Mouse (Mus musculus) left cerebral cortex, postnatal 4 days (tissue): ENCODE results near the gene Ndufb4. TPM values are rescaled to one million over a fixed set of nuclear protein-coding genes. Genes with fewer than 3 reads are reported as not detected.
"Not testable (repeated sequence)": the region's sequence is repeated elsewhere in the genome, so short reads cannot be mapped to it uniquely, and the experiment has no call there.

ENCODE experiments used
- DNase-seq: peaks from one replicate; pipeline ENCODE4 v3.0.0-alpha.2; 2022
- intact Hi-C: fragments of 180-260 bp; cut with DNase I; formaldehyde crosslinking; loops from one replicate; pipeline ENCODE4 v1.15.1; 2025
- total RNA-seq, 2 experiments: library from RNA; stranded (reverse); gene quantifications; 2 replicates each; pipeline ENCODE4 v1.2.3; 2021

Gene Ndufb4
- total RNA-seq, 2 experiments from 2014 or later, result 64.8 to 76.0 TPM

DNA sequence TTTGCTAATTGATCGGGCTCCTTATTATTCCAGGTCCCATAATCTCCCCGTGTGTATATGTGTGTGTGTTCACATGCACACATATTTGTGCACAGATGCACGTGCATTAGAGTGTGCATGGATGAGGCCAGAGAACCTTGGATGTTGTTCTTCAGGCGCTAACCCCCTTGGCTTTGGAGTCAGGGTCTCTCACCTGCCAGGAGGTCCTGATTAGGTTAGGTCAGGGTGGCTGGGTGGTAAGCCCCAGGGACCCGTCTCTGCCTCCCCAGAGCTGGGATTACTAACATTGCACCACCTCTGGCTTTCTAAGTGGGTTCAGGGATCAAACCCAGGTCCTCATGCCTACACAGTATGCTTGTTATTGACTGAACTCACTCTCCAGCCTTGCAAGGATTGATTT is 9.8 kb downstream of the Ndufb4 start:
- intact Hi-C loops, result no loop called here
- no peak for DNase-seq

- intact Hi-C loops, DNase-seq: not testable (repeated sequence)
Measured at GRCm38 (mm10) chr16:37640522-37640921, 13.7 kb downstream of the Ndufb4 start.

- no peak for DNase-seq
- intact Hi-C loops, result no loop called here
Measured at GRCm38 (mm10) chr16:37637802-37638201, 16.5 kb downstream of the Ndufb4 start.

DNA sequence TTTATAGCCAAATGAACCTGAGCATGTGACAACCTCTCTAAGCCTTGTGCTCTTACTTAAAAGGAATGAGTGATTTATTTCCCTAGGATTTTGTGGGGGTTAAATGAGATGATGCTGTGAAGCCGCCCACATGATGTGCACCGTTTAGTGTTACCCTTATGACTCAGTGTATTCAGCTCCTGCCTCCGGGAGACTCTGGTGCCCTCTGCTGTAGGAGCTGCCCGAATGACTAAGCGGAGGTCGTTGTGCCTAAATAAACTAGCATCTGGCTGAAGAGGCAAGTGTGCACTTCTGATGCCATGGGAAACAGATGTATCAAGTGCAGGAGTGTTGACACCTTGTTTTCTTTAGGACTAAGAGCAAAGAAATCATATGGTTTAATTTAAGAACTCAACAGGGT is 18.1 kb downstream of the Ndufb4 start:
- DNase-seq, result no peak
- intact Hi-C loops, result no loop called here

DNA sequence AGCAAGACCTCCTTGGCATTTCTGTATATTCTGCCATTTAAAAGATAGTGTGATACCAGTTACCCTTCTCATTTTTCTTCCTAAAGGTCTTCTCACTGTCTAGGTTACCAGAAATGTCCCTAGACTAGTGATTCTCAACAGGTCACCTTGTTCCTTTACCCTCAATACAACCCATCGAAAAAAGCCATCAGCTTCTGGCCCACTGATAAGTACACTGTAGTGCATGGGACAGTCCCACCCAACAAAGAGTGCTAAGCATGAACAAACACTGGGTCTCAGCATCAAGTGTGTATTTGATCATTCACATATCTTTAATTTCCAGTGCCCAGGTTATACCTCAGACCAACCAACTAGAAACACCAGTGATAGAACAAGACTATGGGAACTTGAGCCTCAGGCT is 19.2 kb downstream of the Ndufb4 start:
- no peak for DNase-seq
- intact Hi-C loops, result no loop called here

GRCm38 (mm10) chr16:37634578-37634977 is 19.7 kb downstream of the Ndufb4 start:
- DNase-seq, result no peak
- intact Hi-C loops, result no loop called here

GRCm38 (mm10) chr16:37629011-37629410 is 25.2 kb downstream of the Ndufb4 start:
- intact Hi-C loops, result no loop called here
- no peak for DNase-seq

GRCm38 (mm10) chr16:37628336-37628735 is 25.9 kb downstream of the Ndufb4 start:
- intact Hi-C loops, result no loop called here
- no peak for DNase-seq

- DNase-seq, result no peak
- intact Hi-C loops, result no loop called here
Measured at GRCm38 (mm10) chr16:37626388-37626949, 27.8 kb downstream of the Ndufb4 start.

GRCm38 (mm10) chr16:37622919-37623318 is 31.3 kb downstream of the Ndufb4 start:
- intact Hi-C loops, result no loop called here
- DNase-seq, result peak; percentile 74

DNA sequence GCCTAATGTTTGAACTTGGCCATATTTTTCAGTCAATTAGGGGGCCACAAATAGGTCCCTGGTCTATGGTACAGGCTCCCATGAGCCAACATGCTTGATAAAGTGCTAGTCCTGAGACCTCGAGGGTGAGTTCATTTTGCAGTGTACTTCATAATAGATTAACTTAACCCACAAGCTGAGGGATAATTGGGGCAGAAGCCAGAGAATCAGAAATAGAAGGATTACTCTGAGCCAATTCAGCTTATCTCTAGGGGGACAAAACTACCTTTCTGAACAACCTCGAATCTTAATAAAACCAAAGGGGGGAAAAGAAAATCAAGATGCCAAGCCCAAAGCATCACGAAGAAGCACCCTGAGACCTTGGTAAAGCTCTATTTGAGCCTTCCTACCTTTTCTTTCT is 31.9 kb downstream of the Ndufb4 start:
- DNase-seq, result no peak
- intact Hi-C loops, result no loop called here

DNA sequence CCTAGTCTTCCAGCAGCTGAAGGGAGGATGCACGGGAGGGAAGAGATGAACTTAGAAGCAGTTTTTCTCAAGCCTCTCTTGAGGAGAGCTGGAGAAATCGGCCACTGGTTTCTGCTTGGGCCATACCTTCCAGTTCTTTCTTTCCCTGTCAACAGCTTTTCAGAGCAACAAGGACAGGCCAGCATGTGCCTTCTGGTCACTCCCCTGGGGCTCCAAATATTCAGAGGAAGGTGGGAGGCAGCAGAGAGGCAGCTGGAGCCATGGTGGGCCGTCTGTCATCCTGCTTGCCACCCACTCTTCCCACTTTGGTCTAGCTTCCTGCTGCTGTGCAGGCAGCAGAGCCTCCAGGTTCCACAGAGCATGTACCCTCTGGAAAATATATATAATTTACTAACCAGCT is 36.6 kb downstream of the Ndufb4 start:
- intact Hi-C loops, result no loop called here
- DNase-seq, result peak; percentile 61

DNA sequence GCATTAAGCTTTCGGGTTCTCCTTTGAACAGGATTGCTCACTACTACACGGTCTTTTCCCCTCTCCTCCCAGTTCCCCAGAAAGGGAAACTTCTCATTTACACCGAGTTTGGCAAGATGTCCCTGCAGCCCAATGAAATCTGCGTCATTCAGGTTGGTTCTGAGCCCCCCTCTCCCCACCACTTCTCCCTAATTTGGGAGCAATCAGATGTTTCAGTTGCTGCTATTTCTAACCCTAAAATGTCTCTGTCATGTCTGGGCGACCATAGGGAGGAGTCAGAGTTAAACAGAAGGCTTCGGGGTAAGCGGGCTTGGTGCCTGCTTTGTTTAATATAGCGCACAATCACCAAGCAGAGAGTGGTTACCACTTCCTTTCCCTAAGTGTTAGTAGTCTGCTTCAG is 38.1 kb downstream of the Ndufb4 start:
- intact Hi-C loops, result no loop called here
- DNase-seq, result no peak

DNA sequence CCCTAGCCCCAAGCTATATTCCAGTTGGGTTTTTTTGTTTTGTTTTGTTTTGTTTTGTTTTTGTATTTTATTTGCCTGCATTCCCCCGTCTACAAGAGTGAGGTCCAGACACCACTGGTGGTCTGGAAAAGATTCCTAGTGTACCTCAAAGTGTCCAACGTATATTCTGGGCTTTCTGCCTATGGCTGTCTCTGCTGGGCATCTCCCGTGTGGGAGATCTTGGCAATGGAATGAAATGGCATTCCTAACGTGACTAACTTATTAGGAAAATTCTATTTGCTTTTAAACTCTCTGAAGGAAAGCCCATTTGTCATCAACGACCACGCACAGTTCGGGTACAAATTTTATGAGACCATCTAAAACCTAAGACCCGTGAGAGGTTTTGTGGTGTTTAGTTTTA is 38.8 kb downstream of the Ndufb4 start:
- no peak for DNase-seq
- intact Hi-C loops, result no loop called here

GRCm38 (mm10) chr16:37614540-37614939 is 39.7 kb downstream of the Ndufb4 start:
- DNase-seq, result no peak
- intact Hi-C loops, result no loop called here

DNA sequence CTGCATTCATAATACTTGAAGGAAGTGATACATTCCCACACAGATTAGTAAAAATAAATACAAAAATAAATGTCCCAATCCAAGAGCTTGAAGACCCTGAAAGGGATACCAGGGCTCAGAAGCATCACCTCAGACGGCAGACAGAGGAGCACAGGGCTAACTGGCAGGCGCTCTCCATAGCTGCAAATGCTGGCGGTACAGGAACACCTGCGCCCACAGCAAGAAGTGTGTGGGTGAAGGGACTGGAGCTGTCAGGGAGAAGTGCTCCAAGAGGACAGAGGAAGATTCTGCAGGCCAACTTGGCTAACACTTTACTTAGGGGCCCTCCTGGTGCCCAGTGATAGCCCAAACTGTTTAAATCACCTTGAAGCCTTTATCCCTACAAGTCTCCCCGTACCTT is 42.2 kb downstream of the Ndufb4 start:
- intact Hi-C loops, result no loop called here
- DNase-seq, result no peak

DNA sequence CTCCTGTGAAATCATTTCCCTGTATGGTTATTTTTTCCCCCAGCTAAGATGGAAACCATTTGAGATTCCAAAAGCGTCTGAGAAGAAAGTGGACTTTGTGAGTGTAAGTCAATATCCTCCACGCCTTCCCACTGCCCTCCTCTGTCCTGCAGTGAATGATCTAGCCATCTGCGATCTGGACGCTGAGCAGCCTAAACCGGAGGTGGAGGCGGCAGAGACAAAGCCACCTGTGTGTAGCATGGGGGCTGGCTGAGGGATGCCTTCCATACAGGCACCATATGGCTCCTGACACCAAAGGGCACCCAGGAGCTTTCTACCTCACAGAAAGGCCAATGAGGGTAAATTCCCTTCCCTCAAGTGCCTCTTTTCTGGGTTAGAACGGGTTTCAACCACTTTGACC is 43.2 kb downstream of the Ndufb4 start:
- DNase-seq, result no peak
- intact Hi-C loops, result no loop called here

DNA sequence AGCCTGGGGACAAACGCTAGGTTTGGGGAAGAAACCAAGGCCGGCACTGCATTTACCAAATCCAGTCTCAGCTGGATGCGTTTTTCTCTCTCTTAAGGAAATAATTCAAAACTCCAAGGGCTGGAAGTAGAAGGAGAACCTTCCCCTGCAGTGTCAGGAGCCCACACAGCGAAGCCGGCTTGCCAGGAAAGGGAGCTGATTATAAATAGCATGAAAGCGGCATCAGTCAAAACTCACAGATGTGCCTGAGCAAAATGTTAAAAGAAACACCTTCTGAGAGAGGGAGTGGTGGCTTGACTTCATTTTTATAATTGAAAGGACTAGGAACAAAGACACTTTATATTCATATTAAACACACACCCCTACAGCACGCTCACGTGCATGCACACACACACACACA is 43.9 kb downstream of the Ndufb4 start:
- intact Hi-C loops, result no loop called here
- DNase-seq, result no peak

GRCm38 (mm10) chr16:37604243-37604642 is 50.0 kb downstream of the Ndufb4 start:
- no peak for DNase-seq
- intact Hi-C loops, result no loop called here

DNA sequence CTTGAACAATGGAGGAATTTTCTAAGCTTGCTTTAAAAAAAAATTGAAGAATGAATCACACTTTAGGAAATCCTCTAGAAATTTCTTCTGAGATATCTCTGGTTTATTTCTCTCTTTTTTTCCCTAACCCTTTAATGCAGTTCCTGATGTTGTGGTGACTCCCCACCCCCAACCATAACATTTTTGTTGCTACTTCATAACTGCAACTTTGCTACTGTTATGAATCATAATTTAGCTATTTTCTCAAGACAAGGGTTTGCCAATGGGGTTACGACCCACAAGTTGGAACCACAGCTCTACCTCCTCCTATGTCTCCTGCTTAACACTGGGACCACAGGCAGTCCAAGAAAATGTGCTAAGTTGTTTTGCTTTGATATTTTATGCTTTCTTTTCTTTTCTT is 50.8 kb downstream of the Ndufb4 start:
- intact Hi-C loops, result no loop called here
- no peak for DNase-seq

DNA sequence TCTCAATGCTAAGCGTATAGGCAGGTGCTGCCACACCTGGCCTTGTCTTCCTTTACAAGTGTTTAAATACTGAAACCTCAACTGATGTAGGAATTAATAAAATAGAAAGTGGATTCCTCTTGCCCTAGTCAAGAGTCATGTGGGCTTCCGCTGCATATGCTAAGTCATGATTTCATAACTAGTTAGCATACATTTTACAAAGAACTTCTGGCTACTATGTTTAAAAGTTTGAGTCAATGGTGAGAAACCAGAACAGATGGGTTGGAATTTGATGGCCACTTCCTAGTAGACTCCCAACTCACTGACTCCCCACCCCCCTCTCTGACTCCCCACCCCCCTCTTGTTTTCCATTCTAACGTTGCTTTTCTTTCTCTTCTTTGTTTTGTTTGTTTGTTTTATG is 54.9 kb downstream of the Ndufb4 start:
- no peak for DNase-seq
- intact Hi-C loops, result no loop called here

DNA sequence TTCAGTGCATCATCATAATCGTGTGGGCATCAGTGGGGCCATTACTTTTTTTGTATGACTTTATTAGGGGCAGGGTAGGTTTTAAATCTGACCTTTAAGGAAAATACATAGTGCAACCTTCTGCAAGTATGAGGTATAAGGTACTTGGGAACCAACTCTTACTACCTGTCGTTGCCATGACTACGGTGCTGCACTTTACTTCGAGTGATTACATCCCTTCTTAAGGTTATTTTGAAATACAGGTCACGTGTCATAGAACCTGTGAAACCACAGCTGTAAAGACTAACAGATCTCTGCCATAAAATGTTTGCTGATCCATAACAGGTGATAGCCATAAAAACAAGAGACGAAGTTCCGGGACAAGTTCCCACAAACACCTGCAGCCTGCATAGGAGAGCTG is 55.8 kb downstream of the Ndufb4 start:
- intact Hi-C loops, result no loop called here
- no peak for DNase-seq

DNA sequence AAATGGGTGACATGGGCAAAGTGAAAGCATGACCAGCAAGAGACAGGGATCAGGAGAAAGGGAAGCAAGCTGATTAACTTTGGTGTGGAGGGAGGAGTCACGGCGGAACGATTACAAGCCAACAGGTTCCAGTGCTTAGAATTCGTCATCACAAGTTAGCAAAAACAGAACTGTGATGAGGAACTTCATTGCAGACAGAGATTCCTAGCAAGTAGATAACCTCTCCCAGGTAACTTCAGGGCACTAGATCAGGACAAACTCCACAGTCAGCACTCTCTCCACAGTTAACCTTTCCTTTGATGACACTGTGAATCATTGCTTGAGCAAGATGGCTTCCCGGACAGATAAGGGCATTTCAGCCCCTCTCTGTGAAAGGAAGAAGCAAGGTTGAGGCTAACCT is 56.8 kb downstream of the Ndufb4 start:
- DNase-seq, result no peak
- intact Hi-C loops, result no loop called here
